9 mouse cellular contexts compared by ENCODE assay signal in the genomic region with DNA sequence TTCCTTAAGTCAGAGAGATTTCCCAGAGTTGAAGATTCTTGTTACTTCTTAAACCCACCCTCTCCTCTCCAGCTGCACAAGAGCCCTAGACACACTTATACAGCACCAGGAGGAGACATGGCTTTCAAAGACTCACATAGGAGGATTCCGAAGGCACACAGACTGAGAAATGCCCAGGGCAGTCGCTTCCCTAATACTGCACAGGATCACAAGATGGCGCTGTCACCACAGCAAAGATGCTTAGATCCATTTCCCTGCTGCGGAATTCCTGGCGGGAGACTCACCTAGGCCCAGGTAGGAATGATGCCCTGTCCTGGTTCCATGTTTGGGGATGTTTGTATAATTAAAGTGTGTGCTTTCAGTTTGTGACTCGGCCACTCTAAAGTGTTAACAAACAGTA. TPM values are rescaled to one million over a fixed set of nuclear protein-coding genes. Genes with fewer than 3 reads are reported as not detected.
DNase-seq lines count a peak whose midpoint lies in the region; TF ChIP-seq lines count a peak whose summit lies in the region.
"Had no signal": no experiment of that assay in that cellular context is flagged by ENCODE, and none has a peak within 500 bp of the region (broad histone marks: within the 10 kb centered on the region; RNA-seq: fewer than 3 reads in every experiment).

No protein-coding gene starts in this region.

- intact Hi-C loops in gastrocnemius, postnatal 14 days (cut with DNase I; ENCODE audit: low total_unique reads) = loop anchor here (5.0 kb wide), 1 partner anchor 1004 kb away; no protein-coding TSS in a partner anchor

- no peaks in the 10 kb centered on the region for H3K27me3 ChIP-seq in testis, adult 2 months (ENCODE audit: control insufficient read depth, insufficient read depth, low read length)

- TF ChIP-seq CTCF in testis, adult 2 months (IDR thresholded peaks at IDR 0.05; ENCODE audit: control insufficient read depth, insufficient read depth, insufficient replicate concordance, low read depth, low read length) = peak; percentile 61; the same call in 1 of the 2 replicates

- TF ChIP-seq POLR2A in testis, adult 2 months (IDR thresholded peaks at IDR 0.05; ENCODE audit: control insufficient read depth, low read depth, low read length) = no peak

- H3K4me3 ChIP-seq in testis, adult 2 months (ENCODE audit: control insufficient read depth, low read depth, low read length) = no peak overlapping the region

- H3K27ac ChIP-seq in testis, adult 2 months (ENCODE audit: control insufficient read depth, insufficient read depth, low read depth, low read length) = no peak overlapping the region
- H3K27ac ChIP-seq: macrophage had no signal

- no peak for DNase-seq in testis, postnatal 14 days (ENCODE audit: low spot score)
- DNase-seq in cerebellum, adult 9-10 months = peak; percentile 49
- peak; percentile 63 to 73 for DNase-seq in frontal cortex, postnatal 36 days (ENCODE audit: low spot score in 2 of 2)
- DNase-seq in kidney, postnatal 4 days = peak; percentile 81
- peak; percentile 75 for DNase-seq in lung, postnatal 36 days
- peak; percentile 30 to 36 for DNase-seq in right cerebral cortex, postnatal 36 days (ENCODE audit: low spot score in 2 of 2)
- no peak for DNase-seq in gastrocnemius, postnatal 14 days

- H3K4me1 ChIP-seq in testis, adult 2 months (ENCODE audit: control insufficient read depth, insufficient read depth, low read length) = no peaks in the 10 kb centered on the region; the same call in 1 of the 2 replicates

- no peaks in the 10 kb centered on the region for H3K36me3 ChIP-seq in testis, adult 2 months (ENCODE audit: control insufficient read depth, insufficient read depth, low read length)

RNA-seq across cellular contexts. Expression of a gene that starts 16.4 kb away (rescaled TPM):
- not detected in 2 replicates for polyA plus RNA-seq in testis, adult 2 months (2012; rRNA removed)
- not detected for total RNA-seq in gastrocnemius, postnatal 14 days (2021)
- polyA plus RNA-seq: macrophage had no signal

RNA-seq across cellular contexts. Expression of a gene that starts 58.5 kb away (rescaled TPM):
- polyA plus RNA-seq in testis, adult 2 months (2012; rRNA removed) = 10.0 and 11.3 TPM in 2 replicates
- total RNA-seq in gastrocnemius, postnatal 14 days (2021) = 100 to 1,000 TPM in 1 of 2 experiments, 10 to 100 TPM in 1; 96.2 to 130 TPM

Comparison
In these comparisons a context has a peak if more than half of its experiments do, and no peak if none do; other contexts are left out.
1. DNase-seq: peak in cerebellum, adult 9-10 months (single experiment), frontal cortex, postnatal 36 days (2 of 2), kidney, postnatal 4 days (2 of 2), lung, postnatal 36 days (single experiment) and right cerebral cortex, postnatal 36 days (2 of 2); none in testis, postnatal 14 days (single experiment) and gastrocnemius, postnatal 14 days (single experiment).